Mouse (Mus musculus): ENCODE data around the gene Fscn2.

The Fscn2 gene

DNA sequence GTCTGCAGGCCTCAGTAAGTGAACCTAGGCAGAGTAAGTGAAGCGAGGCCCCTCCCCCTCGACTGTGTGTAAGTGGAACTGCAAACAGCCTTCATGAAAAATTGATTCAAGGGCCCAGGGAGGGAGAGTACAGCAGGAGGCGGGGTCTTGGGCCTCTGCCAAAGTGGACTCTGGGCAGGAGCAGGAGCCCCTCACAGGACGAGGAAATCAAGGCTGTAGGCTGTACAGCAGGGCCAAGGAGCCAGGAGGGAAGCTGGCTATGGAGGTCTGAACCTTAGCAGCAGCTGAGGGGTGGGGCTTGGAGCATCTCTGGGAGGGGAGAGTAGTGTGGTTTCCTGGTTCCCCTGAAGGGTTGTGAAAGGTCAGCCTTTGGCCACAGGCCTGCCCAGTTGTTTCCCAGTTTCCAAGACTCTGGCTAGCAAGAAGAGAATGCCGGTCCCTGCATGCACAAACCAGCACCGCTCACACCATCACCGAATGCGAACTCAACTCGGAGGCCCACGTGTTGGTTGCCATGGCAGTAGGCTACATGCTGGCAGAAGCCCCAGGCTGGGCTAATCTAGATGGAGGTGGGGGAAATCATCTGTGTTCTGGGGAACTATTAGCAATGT is 3.4 kb upstream of the Fscn2 start:
- DNase-seq (ENCODE audit: low read depth, low spot score), result no peak

DNA sequence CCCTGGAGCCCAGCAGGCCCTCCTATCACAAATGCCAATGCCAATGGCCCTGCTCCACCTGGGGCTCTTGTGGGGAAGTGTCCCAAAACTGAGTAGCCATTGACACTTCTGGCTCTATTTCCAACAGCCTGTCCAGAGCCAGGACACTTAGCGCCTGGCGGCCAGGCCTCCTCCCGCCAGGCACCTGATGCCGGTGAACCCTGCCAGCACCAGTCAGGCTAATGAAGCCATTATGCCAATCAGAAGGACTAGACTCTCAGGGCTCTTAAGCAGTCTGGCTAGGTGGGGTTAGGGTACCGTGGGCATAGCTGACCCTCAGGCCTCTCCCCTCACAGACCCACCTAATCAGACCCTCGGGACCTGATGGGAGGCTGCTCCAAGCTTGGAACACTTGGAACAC is 1.9 kb upstream of the Fscn2 start:
- no peak for DNase-seq (ENCODE audit: low read depth, low spot score)

DNA sequence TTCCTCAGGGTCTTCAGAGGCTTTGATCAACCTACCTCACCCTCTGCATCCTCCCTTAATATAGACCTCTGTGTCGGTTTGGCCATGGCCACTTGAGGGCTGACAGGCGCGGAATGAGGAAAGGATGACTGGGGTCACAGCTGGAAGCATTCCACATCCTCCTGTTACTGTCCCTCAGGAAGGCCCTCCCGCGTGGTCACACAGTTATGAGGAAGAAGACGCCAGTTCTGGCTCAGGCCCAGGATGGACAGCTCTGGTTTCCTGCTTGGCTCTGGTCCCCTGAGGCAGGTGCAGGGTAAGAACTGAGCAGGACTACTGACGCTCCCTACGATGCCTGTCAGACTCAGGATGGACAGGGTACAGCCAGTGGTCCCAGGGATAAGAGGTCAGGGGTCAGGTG is 1.3 kb upstream of the Fscn2 start:
- no peak for DNase-seq (ENCODE audit: low read depth, low spot score)

DNA sequence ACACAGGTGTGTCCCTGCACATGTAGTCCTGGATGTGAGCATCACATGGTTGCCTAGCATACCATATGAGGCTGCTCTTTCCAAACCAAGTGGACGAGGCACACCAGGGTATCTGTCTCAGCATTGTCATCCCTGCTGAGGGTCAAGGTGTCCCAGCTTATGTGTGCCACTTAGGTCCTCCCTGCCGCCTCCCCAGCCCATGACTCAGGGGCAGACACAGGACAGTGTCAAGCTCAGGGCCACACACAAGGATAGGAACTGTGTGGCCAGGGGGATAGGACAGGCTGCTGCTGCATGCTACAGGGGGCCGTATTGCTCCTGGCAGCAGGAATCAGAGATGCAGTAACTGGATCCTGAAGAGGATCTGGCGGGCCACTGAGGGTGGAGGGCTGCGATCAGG is 579 bp upstream of the Fscn2 start:
- no peak for DNase-seq (ENCODE audit: low read depth, low spot score)

DNA sequence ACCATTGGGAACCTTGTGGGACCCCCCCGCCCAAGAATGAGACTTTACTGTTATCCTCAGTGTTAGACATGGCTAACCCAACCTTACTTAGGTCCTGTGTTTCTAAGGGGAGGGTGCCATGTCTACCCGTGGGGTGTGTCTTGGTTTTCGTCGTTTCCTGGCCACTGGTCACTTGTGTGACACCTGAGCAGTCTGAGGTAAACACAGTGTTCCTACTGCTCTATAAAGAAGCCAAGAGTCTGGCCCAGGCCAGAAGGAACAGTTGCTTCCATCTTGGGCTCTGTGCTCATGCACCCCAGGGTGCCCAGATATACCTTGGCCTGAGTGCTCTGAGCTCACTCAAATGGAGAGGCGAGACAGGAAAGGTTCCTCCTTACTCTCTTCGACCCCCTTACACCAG is 1.6 kb downstream of the Fscn2 start:
- DNase-seq (ENCODE audit: low read depth, low spot score), result no peak

DNA sequence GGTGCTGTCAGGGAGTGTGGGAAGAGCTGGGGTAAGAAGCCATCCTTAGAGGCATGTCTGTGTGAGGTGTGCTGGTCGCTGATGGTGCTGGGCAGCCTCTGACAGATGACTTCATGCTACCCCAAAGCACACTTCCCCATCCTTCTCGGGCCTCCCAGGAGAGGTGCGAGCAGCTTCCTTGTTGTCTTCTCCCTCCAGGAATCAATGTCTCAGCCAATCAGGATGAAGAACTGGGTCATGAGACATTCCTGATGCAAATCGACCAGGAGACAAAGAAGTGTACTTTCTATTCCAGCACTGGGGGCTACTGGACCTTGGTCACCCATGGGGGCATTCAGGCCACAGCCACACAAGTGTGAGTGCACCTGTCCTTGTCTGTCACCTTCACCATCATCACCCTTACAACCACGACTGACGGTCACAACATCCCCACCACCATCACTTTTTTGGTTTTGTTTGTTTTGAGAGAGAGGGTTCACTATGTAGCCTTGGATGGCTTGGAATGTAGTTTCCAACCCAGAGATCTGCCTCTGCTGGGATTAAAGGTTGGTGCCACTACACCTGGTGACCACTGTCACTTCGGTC is 5.2 kb downstream of the Fscn2 start:
- DNase-seq (ENCODE audit: low read depth, low spot score), result no peak

DNA sequence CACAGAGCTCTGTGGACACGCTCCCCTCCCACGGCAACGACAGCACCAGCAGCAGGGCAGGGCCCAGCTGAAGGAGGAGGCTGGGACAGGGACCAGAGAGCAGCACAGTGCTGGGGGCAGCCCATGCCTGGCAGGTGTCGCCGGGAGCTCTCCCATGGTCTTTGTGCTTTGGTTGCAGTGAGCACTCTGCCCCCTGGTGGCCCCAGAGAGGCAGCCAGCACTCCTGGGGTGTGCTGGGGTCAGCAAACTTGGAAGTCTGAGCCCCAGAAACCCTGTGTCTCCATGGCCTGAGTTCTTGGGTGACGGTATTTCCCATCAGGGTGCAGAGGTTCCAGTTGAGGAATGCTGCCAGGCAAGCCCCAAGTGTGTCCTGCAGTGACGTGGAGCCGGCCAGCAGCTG is 8.3 kb downstream of the Fscn2 start:
- DNase-seq (ENCODE audit: low read depth, low spot score), result no peak

DNA sequence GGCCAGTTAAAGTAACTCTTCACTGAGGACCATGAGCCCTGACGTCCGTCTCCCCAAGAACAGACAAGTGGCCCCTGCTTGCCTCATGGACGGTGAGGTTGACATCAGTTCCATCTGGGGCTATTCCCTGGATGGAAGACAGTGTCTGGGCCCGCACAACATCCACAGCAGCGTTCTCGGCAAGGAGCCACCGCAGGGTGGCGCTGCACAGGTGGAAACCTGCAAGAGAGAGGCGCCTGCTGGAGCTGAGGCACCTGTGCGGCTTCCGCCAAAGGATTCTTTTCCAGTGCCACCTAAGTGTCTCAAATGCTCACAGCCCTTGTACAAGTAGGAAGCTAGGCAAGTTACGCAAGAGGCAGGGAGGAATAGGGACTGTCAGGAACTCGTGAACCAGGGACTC is 11.7 kb downstream of the Fscn2 start:
- DNase-seq (ENCODE audit: low read depth, low spot score), result no peak

DNA sequence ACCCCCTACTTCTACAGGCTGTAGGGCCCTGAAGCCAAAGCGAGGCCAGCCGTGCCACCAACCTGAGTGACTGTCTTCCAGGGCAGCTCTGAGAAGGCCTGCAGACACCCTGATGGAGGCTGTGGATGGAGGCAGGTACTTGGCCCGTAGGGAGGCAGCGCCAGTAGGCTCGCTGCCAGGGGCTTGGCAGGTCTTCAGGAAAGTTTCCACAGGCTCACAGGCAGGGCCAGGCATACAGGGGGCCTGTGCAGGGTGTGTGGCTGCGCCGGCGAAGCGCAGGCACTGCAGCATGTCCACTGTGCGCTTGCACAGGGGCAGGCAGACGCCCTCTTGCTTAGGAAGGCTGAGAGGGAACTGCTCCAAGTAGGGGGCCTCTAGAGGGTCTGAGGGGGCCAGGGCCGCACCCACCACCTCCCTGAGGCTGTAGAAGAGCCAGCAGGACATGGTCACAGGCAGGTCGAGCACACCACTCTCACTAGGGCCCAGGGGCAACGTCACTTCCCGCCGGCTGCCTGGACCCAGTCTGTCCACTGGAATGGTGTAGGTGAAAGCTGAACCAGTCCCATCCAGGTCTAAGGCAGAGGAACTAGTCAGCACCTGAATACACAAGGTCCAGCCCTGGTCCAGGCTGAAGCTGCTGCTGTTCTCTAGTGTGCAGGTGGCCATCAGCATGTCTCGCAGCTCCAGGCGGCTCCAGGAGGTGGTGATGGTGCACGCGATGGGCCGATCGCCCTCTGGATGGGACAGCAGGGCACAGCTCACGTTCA is 12.7 kb downstream of the Fscn2 start:
- no peak for DNase-seq (ENCODE audit: low read depth, low spot score)

DNA sequence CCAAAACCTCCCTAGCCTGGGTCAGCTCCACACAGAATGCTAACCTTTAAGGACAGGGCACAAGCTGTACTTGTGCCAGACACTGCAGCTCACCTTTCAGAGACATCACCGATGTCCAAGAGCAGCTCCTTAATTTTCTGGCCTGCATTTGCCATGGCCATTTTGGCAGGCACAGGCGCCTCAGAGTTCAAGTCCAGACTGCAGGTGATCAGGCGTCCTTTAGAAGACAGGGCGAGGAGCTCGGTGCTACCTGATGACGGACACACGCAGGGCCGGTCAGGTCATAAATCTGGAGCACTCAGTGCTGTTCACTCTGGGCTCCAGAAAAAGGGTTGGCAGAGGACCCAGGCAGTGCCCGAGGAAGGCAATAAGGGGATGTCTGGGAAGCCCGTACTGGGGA is 14.0 kb downstream of the Fscn2 start:
- DNase-seq (ENCODE audit: low read depth, low spot score), result no peak

DNA sequence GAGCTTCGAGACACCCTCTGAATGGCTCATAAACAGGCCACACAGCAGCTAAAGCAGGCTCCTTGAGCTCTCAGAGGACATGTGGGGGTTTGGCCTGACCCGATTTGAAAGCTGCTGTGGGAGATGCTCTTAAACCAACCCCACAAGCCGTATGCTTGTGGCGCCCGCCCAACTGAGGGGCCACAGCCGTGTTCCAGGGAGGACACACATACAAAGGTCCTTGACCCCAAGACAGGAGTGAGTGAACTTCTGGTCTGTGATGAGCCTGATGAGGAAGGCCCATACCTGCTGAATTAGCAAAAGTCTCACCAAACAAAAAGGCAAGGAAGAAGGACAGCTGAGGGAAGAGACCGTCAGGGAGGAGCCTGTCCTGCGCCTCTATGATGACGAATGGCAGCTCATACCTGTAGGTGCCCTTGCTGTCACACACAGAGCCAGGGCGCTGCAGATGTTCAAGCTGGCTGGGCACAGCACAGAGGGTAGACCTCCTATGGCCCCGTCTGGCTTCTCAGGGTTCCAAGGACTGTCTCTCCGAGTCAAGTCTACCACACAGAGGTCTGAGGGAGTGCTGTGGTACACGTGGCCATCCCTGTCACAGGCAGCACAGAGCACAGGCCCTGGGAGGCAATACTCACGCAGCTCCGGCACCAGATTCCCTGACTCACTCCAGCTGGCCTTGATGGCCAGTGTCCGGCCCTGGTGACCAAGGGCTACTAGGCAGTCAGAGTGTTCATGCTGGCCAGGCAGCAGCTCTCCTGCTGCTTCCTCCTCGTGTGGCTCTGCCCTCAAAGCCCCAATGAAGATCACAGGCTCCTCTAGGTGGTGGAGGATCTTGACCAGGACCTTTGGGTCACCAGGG is 15.2 kb downstream of the Fscn2 start:
- DNase-seq (ENCODE audit: low read depth, low spot score), result no peak

DNA sequence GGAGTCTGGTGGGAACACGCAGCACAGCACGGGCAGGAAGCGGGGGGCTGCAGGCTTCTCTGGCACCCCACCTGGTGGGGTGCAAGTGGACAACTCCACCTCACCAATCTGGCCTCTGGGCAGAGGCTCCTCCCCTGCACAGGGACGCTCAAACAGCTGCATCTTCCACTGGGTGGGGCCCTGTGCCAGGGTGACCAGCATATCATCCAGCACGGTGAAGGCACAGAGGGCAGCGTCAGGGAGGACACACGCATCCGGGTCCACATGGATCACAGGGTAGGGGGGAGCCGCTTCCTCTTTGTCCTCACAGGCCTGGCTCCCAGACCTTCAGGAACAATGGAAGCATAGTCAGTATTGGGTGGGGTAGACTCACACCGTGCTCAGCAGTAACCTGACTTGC is 16.0 kb downstream of the Fscn2 start:
- DNase-seq (ENCODE audit: low read depth, low spot score), result no peak

DNA sequence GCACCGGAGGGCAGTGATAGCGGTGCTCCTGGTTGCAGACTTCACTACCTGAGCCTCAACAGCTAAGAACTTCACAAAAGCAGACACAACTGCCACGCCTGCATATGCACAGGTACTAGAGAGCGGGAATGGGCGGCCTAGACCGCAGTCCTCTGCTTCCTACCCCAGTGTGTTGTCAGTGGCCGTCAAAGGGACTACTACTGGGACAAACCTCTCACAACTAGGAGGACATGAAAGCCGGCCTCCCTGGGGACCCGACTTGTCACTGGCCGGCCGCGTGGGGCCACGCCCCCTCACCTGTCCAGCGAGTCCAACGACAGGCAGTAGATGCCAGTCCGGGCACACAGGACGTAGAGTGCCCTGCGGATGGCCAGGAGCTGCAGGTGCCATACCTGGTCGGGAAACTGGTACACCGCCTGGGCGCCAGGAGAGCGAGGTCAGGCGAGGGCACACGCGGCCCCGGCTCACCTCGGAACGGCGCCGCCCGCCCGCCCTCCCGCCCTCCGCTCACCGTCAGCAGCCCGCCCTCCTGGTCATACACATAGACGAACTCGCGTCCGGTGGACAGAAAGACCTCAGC is 16.8 kb downstream of the Fscn2 start:
- DNase-seq (ENCODE audit: low read depth, low spot score), result peak; percentile 37

DNA sequence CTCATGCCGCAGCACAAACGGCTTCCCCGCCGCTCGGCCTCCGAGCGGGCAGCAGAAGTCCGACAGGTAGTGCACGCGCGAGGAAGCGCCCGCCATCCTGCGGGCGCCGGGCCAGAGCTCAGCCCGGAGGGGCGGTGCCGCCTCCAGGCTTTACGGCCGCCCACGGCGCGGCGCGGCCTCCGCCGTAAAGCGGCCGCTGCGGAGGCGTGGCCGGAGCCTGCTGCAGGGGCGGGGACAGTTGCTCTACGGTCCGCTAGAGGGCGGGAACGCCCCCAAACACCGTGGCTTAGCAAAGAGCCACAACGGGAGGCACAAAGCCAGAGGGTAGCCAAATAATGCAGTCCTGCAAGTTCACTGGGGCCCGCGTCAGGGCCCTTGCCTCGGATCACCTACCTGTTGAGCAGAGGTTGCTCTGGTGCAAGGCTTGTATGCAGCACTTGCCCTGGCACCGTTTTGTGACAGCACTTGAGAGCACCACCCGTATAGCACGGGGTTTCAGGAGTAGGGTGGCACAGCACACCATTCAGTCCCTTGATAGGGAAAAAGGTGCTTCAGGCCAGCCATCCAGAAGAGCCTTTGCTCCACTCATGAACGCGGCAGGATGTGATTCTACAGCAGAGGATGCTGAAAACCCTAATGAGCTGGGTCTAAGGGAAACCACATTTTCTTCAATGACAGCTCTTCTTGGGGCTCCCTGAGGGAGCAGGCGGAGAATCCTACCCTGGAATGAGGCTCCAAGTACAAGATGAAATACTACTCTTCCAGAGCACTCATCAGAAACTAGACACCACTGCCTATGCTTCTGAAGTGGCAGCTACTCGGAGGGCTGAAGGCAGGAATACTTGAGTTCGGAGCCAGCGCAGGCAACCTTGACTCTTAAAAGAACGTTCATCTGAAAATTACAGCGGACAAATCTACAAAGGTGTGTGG is 17.5 kb downstream of the Fscn2 start, which contains the start of gene Faap100:
Faap100 (minus strand) TSS at position 154 of the 930 bp plus-strand sequence.
- DNase-seq (ENCODE audit: low read depth, low spot score), result peak; percentile 86

DNA sequence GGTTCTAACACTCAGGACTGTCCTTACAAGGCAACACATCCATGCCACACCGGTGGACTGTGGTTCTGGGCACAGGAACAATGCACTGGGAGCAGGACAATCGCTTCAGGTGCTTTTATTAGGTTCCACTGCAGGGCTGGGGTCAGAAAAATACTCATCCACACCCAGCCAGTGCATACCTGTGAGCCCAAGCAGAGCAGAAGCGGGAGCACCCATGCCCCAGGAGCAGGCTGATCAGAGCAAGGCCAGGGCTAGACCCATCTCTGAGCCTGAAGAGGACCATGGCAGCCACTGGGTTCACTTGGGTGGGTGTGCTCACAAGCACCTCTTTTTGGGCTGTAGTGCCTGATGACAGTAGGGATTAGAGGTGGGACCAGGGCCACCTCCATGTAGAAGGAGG is 18.9 kb downstream of the Fscn2 start:
- DNase-seq (ENCODE audit: low read depth, low spot score), result no peak

DNA sequence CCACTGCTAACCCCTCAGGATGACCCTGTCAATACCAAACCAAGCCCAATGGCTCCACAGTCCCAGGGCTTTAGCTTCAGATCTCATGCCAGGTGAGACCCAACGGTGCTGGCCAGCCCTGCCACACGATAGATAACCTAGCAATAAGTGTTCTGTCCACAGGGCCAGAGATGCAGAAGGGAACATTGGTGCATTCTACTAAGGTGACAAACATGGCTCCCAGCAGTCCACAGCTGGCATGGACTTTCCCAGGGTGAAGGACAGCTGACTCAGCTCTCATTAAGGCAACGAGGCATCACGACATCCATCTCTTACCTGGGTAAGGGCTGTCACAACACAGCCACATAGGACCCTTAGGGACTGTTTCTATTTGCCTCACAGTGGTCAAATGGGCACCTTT is 19.8 kb downstream of the Fscn2 start:
- DNase-seq (ENCODE audit: low read depth, low spot score), result no peak

DNA sequence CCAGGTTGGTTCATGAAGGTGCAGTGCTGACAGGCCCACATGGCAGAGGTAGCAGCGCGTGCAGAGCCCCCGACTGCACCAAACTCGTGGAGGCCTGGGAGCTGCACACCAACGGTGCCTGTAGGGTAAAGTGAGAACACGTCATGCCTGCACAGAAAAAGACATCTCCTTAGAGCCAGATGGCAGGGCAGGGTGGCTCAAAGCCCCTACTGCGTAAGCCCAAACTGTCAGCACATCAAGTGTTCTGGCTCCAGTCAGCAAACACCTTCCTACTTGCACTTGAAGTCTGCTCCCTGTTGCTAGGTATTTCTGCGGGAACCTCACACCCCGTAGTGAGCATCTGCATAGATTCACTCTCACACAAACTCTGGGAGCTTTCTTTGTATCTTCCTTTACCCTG is 21.2 kb downstream of the Fscn2 start:
- DNase-seq (ENCODE audit: low read depth, low spot score), result no peak

DNA sequence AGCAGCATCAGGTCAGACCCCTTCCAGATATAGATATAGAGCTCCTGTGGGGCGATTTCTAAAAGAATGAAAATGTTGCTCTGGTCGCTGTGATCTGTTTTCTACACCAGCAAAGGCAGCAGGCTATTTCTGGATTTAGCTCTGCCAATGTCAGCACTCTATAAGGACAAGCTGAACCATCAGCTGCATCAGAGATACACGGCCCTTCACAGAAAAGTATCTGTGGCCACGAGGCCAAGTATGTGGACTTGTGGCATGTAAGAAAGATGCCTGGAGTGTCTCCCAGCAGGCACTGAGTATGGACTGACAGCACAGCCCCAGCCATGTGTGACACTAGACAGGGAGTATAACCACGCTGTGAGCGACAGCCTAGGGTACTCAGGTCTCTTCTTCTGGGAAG is 25.3 kb downstream of the Fscn2 start:
- no peak for DNase-seq (ENCODE audit: low read depth, low spot score)

DNA sequence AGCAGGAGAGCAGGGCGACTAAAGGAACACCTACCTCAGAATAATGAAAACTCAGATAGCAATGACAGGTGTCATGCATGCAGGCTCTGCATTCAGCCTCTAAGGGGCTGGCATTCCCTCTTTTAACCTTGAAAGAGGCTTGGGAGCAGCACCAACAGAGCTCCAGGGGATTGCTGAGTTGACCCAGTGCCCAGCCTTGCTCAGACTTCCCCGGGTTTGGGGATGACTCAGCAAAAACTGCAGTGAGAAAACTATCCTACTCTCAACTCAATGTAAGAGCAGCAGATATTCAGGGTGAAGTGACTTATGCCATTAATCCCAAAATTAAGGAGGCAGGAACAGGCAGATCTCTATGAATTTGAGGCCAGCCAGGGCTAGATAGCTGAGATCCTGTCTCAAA is 25.8 kb downstream of the Fscn2 start:
- DNase-seq (ENCODE audit: low read depth, low spot score), result peak; percentile 32

DNA sequence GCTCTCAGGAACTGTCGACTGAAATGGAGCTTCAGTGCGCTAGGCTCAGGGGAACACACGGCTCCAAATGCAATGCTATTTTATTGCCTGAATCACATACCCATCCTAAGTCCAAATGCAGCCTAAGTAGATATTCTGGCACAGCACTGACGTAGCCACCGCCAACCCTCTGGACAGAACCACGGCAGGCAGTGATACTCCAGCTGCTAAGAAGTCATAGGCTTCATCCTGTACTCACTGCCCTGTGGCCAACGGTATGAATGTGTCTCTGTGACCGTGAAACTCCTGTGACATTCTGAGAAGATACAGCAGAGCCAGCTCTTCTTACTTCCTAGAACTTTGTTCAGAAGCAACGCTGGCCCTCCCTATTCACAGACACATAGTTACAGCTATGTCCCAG is 27.2 kb downstream of the Fscn2 start:
- no peak for DNase-seq (ENCODE audit: low read depth, low spot score)

DNA sequence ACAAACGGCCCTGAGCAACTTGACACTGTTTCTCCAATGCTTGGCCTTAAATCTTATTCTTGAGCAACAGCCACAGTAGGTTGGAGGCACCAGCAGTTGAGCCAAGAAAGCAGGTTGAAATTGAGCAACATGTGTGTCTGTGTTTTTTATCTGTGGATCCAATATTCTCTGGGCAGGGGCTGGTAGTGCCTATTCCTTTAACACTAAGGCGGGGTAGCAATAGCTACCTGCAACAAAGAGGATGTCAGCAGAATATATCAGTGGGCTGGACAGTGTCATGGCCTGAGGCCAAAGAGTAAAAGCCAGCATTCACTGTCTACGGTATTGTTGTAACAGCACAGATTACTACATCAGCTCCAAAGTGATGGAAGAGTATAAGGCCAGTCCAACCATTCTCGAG is 34.3 kb downstream of the Fscn2 start:
- no peak for DNase-seq (ENCODE audit: low read depth, low spot score)
